Mouse (Mus musculus) midbrain, embryonic 12.5 days (tissue): ENCODE data around the gene Gne. TPM values are rescaled to one million over a fixed set of nuclear protein-coding genes. Genes with fewer than 3 reads are reported as not detected.

Experiments used
- ATAC-seq: fragments of 200-750 bp; cut with Nextera tagmentation; 2 replicates; pipeline ENCODE4 v1.8.0; 2017; ENCODE audit warnings: low read depth, moderate TSS enrichment, moderate library complexity; ENCODE audit not compliant: low FRiP score
- H3K27ac ChIP-seq: fragments of 300-500 bp; sonication (generic); replicated peaks from 2 replicates; pipeline ENCODE4 v1.5.1; 2016; ENCODE audit warnings: mild to moderate bottlenecking
- H3K27me3 ChIP-seq: fragments of 300-500 bp; sonication (generic); 2 replicates; pipeline ENCODE4 v1.6.1; 2016; ENCODE audit warnings: mild to moderate bottlenecking
- H3K36me3 ChIP-seq: fragments of 300-500 bp; sonication (generic); 2 replicates; pipeline ENCODE4 v1.6.1; 2016
- H3K4me1 ChIP-seq: fragments of 300-500 bp; sonication (generic); 2 replicates; pipeline ENCODE4 v1.6.1; 2016
- H3K4me2 ChIP-seq: fragments of 300-500 bp; sonication (generic); replicated peaks from 2 replicates; pipeline ENCODE4 v1.6.1; 2016; ENCODE audit warnings: mild to moderate bottlenecking, moderate library complexity
- H3K4me3 ChIP-seq: fragments of 300-500 bp; sonication (generic); 2 replicates; pipeline ENCODE4 v1.5.1; 2016; ENCODE audit warnings: mild to moderate bottlenecking
- H3K9ac ChIP-seq: fragments of 300-500 bp; sonication (generic); replicated peaks from 2 replicates; pipeline ENCODE4 v1.6.1; 2016; ENCODE audit warnings: mild to moderate bottlenecking, moderate library complexity
- H3K9me3 ChIP-seq: fragments of 300-500 bp; sonication (generic); 2 replicates; pipeline ENCODE4 v1.6.1; 2016; ENCODE audit warnings: mild to moderate bottlenecking
- WGBS: fragments of 180-500 bp; shearing (Covaris S2); methylation state at CpG from one replicate; pipeline ENCODE4 v1.1.7; 2016; 5-methylcytosine and 5-hydroxymethylcytosine counted together
- polyA plus RNA-seq: library from polyadenylated mRNA; unstranded; fragments of >200 nt; fragmentation: Nextera tagmentation; extraction: Ambion mirVana; gene quantifications from 2 replicates; pipeline ENCODE4 v1.2.1, GENCODE M21; 2016

Gene Gne
- polyA plus RNA-seq, 1 experiment from 2014 or later = 15.6 TPM

- Histone ChIP-seq H3K4me3 (no peak overlapping the region), H3K27me3 (0 out of 2 replicates have a peak, but pooled peaks cover 6% of the 10 kb centered on the region), H3K9ac (no peak overlapping the region), H3K4me1 (no peaks in the 10 kb centered on the region), H3K4me2 (no peak overlapping the region), H3K36me3 (no peaks in the 10 kb centered on the region), H3K9me3 (no peaks in the 10 kb centered on the region), H3K27ac (no peak overlapping the region)
- WGBS = 91% methylated on average over 11 of the region's 11 CpGs
- ATAC-seq = no peak
Measured at GRCm38 (mm10) chr4:43993072-43993471, 90.9 kb downstream of the Gne start.

- Histone ChIP-seq H3K36me3 (no peaks in the 10 kb centered on the region), H3K4me3 (no peak overlapping the region), H3K4me2 (no peak overlapping the region), H3K9ac (no peak overlapping the region), H3K27ac (no peak overlapping the region), H3K4me1 (no peaks in the 10 kb centered on the region), H3K9me3 (no peaks in the 10 kb centered on the region), H3K27me3 (peaks cover 25% of the 10 kb centered on the region)
- 90% methylated on average over 3 of the region's 3 CpGs for WGBS
- ATAC-seq = no peak
Measured at GRCm38 (mm10) chr4:43988976-43989375, 95.0 kb downstream of the Gne start.

- H3K36me3 ChIP-seq = no peaks in the 10 kb centered on the region
Measured at GRCm38 (mm10) chr4:43984326-43984725, 99.7 kb downstream of the Gne start.

More at GRCm38 (mm10) chr4:43984326-43984725, 99.7 kb downstream of the Gne start:
- peaks cover 57% of the 10 kb centered on the region for H3K27me3 ChIP-seq
- no peak overlapping the region for H3K9ac ChIP-seq
- H3K9me3 ChIP-seq = no peaks in the 10 kb centered on the region
- ATAC-seq = no peak
- H3K4me1 ChIP-seq = no peaks in the 10 kb centered on the region
- 95% methylated on average over 19 of the region's 19 CpGs for WGBS
- no peak overlapping the region for H3K4me3 ChIP-seq
- no peak overlapping the region for H3K4me2 ChIP-seq
- H3K27ac ChIP-seq = no peak overlapping the region

Other genes with a start within 250 kb of the Gne start
- not detected in 2 replicates for gene Olfr157, start 244.0 kb downstream of the Gne start, polyA plus RNA-seq
- gene Olfr155, start 232.6 kb downstream of the Gne start, polyA plus RNA-seq = not detected in 2 replicates
- gene Reck, start 208.6 kb downstream of the Gne start, polyA plus RNA-seq = 12.0 and 15.1 TPM in 2 replicates
- gene Glipr2, start 126.8 kb downstream of the Gne start, polyA plus RNA-seq = 54.6 and 62.9 TPM in 2 replicates
- not detected in 2 replicates for gene Ccin, start 100.7 kb downstream of the Gne start, polyA plus RNA-seq
- gene Clta, start 79.7 kb downstream of the Gne start, polyA plus RNA-seq = 226 and 233 TPM in 2 replicates
- gene Rnf38, start 149.6 kb upstream of the Gne start, polyA plus RNA-seq = 58.6 and 62.4 TPM in 2 replicates
- gene Melk, start 216.7 kb upstream of the Gne start, polyA plus RNA-seq = 48.0 and 50.4 TPM in 2 replicates